Mouse (Mus musculus): Measurements from ENCODE around the gene Dupd1. TPM values are rescaled to one million over a fixed set of nuclear protein-coding genes. Genes with fewer than 3 reads are reported as not detected.

The Dupd1 gene
- 0.20 and 0.31 TPM in 2 replicates for polyA plus RNA-seq (2015; fragmentation: Nextera tagmentation; extraction: Ambion mirVana)

DNA sequence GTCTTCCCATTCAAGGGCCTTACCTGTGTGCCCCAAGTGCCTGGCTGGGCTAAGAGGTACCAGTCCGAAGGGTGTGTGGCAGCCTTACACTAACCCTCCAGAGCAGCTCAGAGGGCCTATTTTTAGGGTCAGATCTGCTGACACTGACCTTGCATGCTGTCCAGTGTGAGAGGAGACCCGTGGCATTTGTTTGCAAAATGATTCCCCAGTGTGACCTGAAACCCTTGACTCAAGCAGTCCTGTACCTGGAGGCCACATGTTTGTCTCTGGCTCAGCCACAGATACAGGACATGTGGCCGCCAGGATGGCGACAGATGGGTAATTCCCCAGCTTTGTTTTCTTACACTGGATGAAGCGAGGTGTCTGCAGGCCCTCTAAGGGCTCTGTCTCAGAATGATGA lies at the start of gene Dupd1:
Gene Dupd1, minus strand, starts transcription at position 91 of the 400 bp plus-strand sequence.

DNA sequence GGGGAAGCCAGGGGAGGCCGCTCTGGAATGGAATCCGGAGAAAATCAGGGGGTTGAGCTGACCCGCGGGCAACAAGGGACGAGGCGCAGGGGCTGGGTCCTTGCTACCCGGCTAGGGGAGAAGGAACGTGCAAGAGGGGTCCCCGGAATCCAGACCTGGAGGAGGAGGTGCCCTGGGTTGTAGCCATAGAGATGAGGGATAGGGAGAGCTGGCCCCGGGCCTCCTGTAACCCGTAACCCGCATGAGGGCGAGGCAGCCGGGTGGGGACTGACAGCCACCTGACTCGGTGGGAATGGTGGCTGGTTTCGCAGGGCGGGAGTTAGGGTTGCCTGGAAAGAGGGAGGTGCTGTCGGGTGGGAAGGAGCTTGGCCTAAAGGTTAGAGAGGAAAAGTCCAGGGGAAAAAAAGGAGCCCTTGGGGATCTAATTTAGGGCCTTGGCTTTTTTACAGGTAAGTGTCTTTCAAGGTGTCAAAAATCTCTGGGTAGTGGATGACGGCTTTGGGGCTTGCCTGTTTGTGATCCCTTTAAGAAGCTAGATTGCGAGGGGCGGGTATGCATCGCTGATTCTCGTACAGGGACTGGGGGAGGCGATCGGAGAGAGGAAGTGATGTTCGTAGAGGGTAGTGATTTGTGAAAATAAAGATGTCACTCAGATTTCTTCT lies 36.6 kb upstream of the Dupd1 start, which contains the start of gene Dusp13:
Gene Dusp13, minus strand, starts transcription at position 301 of the 662 bp plus-strand sequence.

DNA sequence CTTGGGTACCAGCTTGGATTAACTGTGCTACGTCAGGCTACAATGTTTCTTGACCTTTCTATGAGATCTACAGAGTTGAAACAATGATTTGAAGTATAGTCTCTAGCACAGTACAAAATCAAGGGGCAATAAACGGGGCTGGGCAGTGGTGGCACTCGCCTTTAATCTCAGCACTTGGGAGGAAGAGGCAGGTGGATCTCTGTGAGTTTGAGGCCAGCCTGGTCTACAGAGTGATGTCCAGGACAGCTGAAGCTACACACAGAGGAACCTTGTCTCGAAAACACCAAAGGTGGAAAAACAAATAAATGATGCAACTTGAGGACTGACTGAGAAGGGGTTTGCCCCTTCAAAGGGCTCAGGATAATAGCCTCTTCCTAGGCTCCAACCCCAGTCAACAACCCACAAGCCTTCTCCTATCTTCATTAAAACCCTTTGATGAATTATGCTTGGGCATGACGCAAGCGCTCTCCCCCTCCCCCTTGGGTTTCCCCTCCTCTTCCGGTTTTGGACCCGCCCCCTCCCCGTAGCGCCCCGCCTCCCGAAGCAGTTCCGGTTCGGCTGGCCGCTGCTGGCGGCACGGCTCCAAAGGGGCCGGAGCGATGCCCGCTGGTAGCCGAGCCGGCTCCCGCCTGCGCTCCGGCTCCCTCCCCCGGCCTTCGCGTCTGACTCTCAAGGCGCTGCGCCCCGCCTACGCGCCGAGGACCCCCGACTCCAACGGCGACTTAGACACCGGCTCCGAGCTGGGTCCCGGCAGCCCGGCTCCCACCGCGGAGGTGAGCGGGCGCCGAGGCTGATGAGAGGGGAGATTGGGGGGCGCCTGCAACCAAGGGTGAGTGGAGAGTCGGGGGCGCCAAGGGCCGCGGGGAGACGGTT lies 35.9 kb upstream of the Dupd1 start, which contains the start of gene Samd8:
Gene Samd8, plus strand, starts transcription at position 524 of the 873 bp plus-strand sequence.

Other genes starting within 250 kb of the Dupd1 start
- 14.0 and 15.4 TPM in 2 replicates for gene Kat6b, start 233.1 kb downstream of the Dupd1 start, polyA plus RNA-seq (2015; fragmentation: Nextera tagmentation; extraction: Ambion mirVana)
- gene Samd8, start 36.0 kb upstream of the Dupd1 start, polyA plus RNA-seq (2015; fragmentation: Nextera tagmentation; extraction: Ambion mirVana): 23.1 and 23.9 TPM in 2 replicates
- gene Dusp13, start 36.6 kb upstream of the Dupd1 start, polyA plus RNA-seq (2015; fragmentation: Nextera tagmentation; extraction: Ambion mirVana): 0.17 and 0.43 TPM in 2 replicates
- gene Vdac2, start 110.7 kb upstream of the Dupd1 start, polyA plus RNA-seq (2015; fragmentation: Nextera tagmentation; extraction: Ambion mirVana): 303 and 328 TPM in 2 replicates
- 67.5 and 70.0 TPM in 2 replicates for gene Comtd1, start 134.4 kb upstream of the Dupd1 start, polyA plus RNA-seq (2015; fragmentation: Nextera tagmentation; extraction: Ambion mirVana)

Measured in neural tube, postnatal 0 days (tissue).